Mouse (Mus musculus) kidney, adult 2 months (tissue): ENCODE measurements at regions not wholly inside any gene's neighbourhood (a gene's known extent, or its start where the extent isn't known, plus 50 kb on each side); places are given as distances from the start of the nearest gene placed in this dataset.

Experiments used
- CTCF ChIP-seq: fragments of 200-500 bp; conservative IDR thresholded peaks from 2 replicates; pipeline ENCODE4 v1.5.1; 2011; ENCODE audit warnings: low read depth, mild to moderate bottlenecking, control low read depth, low read length, moderate library complexity, mixed read lengths; ENCODE audit not compliant: insufficient read depth, insufficient read length
- POLR2A ChIP-seq: fragments of 200-500 bp; IDR thresholded peaks from one replicate; pipeline ENCODE4 v1.6.1; 2011; ENCODE audit warnings: low read depth, low read length, control low read depth

GRCm38 (mm10) chr3:6812346-6812745 lies 192.1 kb upstream of the 1700008P02Rik start:
- TF ChIP-seq CTCF = no peak
- TF ChIP-seq POLR2A = no peak
